Mouse (Mus musculus): ENCODE measurements around the gene Oit3. TPM values are rescaled to one million over a fixed set of nuclear protein-coding genes. Genes with fewer than 3 reads are reported as not detected.

Oit3 gene
- polyA plus RNA-seq (2014; fragmentation: Nextera tagmentation; extraction: Ambion mirVana): 0.24 TPM in 1 of 2 replicates, not detected in the other

- ATAC-seq (ENCODE audit: low read depth): no peak
- Histone ChIP-seq H3K4me1 (ENCODE audit: control insufficient read depth, insufficient read depth, low read length) (no peaks in the 10 kb centered on the region), H3K36me3 (ENCODE audit: control insufficient read depth, insufficient read depth, low read length) (no peaks in the 10 kb centered on the region), H3K4me2 (ENCODE audit: low read depth, low read length) (no peak within 1 kb of the TSS), H3K27me3 (ENCODE audit: control insufficient read depth, insufficient read depth, low read length) (no peaks in the 10 kb centered on the region), H3K4me3 (ENCODE audit: low read depth, low read length) (no peak within 1 kb of the TSS), H3K9me3 (ENCODE audit: control insufficient read depth, low read length) (no peaks in the 10 kb centered on the region), H3K9ac (replicated peaks; ENCODE audit: low read depth, low read length) (no peak within 1 kb of the TSS), H3K27ac (ENCODE audit: low read depth, low read length) (no peak within 1 kb of the TSS)
- 84% methylated on average over 11 of the region's 11 CpGs for WGBS
Measured at GRCm38 (mm10) chr10:59441735-59442134, at the start of gene Oit3. TSS of gene Oit3 (minus strand) at chr10:59441778.

GRCm38 (mm10) chr10:59490920-59491319, 49.3 kb upstream of the Oit3 start:
- no peaks in the 10 kb centered on the region for H3K27me3 ChIP-seq (ENCODE audit: control insufficient read depth, insufficient read depth, low read length)
- ATAC-seq (ENCODE audit: low read depth): no peak
- WGBS: 80% methylated on average over 8 of the region's 8 CpGs

GRCm38 (mm10) chr10:59489411-59489810, 47.8 kb upstream of the Oit3 start:
- H3K4me1 ChIP-seq (ENCODE audit: control insufficient read depth, insufficient read depth, low read length): no peaks in the 10 kb centered on the region
- no peak overlapping the region for H3K4me2 ChIP-seq (ENCODE audit: low read depth, low read length)
- no peaks in the 10 kb centered on the region for H3K36me3 ChIP-seq (ENCODE audit: control insufficient read depth, insufficient read depth, low read length)
- no peak overlapping the region for H3K4me3 ChIP-seq (ENCODE audit: low read depth, low read length)
- H3K27me3 ChIP-seq (ENCODE audit: control insufficient read depth, insufficient read depth, low read length): no peaks in the 10 kb centered on the region
- no peak overlapping the region for H3K27ac ChIP-seq (ENCODE audit: low read depth, low read length)
- no peak overlapping the region for H3K9ac ChIP-seq (replicated peaks; ENCODE audit: low read depth, low read length)
- no peaks in the 10 kb centered on the region for H3K9me3 ChIP-seq (ENCODE audit: control insufficient read depth, low read length)
- no peak for ATAC-seq (ENCODE audit: low read depth)
- 93% methylated on average over 1 of the region's 1 CpGs for WGBS

More at GRCm38 (mm10) chr10:59490920-59491319, 49.3 kb upstream of the Oit3 start:
- Histone ChIP-seq H3K27ac (ENCODE audit: low read depth, low read length) (no peak overlapping the region), H3K36me3 (ENCODE audit: control insufficient read depth, insufficient read depth, low read length) (no peaks in the 10 kb centered on the region), H3K4me2 (ENCODE audit: low read depth, low read length) (no peak overlapping the region), H3K4me3 (ENCODE audit: low read depth, low read length) (no peak overlapping the region), H3K4me1 (ENCODE audit: control insufficient read depth, insufficient read depth, low read length) (no peaks in the 10 kb centered on the region), H3K9ac (replicated peaks; ENCODE audit: low read depth, low read length) (no peak overlapping the region), H3K9me3 (ENCODE audit: control insufficient read depth, low read length) (no peaks in the 10 kb centered on the region)

- Histone ChIP-seq H3K36me3 (ENCODE audit: control insufficient read depth, insufficient read depth, low read length) (no peaks in the 10 kb centered on the region), H3K27ac (ENCODE audit: low read depth, low read length) (no peak overlapping the region), H3K4me2 (ENCODE audit: low read depth, low read length) (no peak overlapping the region), H3K27me3 (ENCODE audit: control insufficient read depth, insufficient read depth, low read length) (no peaks in the 10 kb centered on the region), H3K4me1 (ENCODE audit: control insufficient read depth, insufficient read depth, low read length) (no peaks in the 10 kb centered on the region), H3K9ac (replicated peaks; ENCODE audit: low read depth, low read length) (no peak overlapping the region), H3K4me3 (ENCODE audit: low read depth, low read length) (no peak overlapping the region), H3K9me3 (ENCODE audit: control insufficient read depth, low read length) (no peaks in the 10 kb centered on the region)
- no peak for ATAC-seq (ENCODE audit: low read depth)
- WGBS: 85% methylated on average over 2 of the region's 2 CpGs
Measured at GRCm38 (mm10) chr10:59487351-59487750, 45.8 kb upstream of the Oit3 start.

- peak overlapping the region; percentile 35; the same call in 1 of the 2 replicates for H3K27ac ChIP-seq (ENCODE audit: low read depth, low read length)
- no peak overlapping the region for H3K9ac ChIP-seq (replicated peaks; ENCODE audit: low read depth, low read length)
- H3K4me2 ChIP-seq (ENCODE audit: low read depth, low read length): no peak overlapping the region
- no peaks in the 10 kb centered on the region for H3K36me3 ChIP-seq (ENCODE audit: control insufficient read depth, insufficient read depth, low read length)
- ATAC-seq (ENCODE audit: low read depth): no peak
- no peak overlapping the region for H3K4me3 ChIP-seq (ENCODE audit: low read depth, low read length)
- WGBS: 71% methylated on average over 6 of the region's 6 CpGs
- H3K4me1 ChIP-seq (ENCODE audit: control insufficient read depth, insufficient read depth, low read length): no peaks in the 10 kb centered on the region
- H3K9me3 ChIP-seq (ENCODE audit: control insufficient read depth, low read length): no peaks in the 10 kb centered on the region
- no peaks in the 10 kb centered on the region for H3K27me3 ChIP-seq (ENCODE audit: control insufficient read depth, insufficient read depth, low read length)
Measured at GRCm38 (mm10) chr10:59484318-59484717, 42.7 kb upstream of the Oit3 start.

GRCm38 (mm10) chr10:59481381-59481780, 39.8 kb upstream of the Oit3 start:
- ATAC-seq (ENCODE audit: low read depth): no peak
- Histone ChIP-seq H3K4me2 (ENCODE audit: low read depth, low read length) (no peak overlapping the region), H3K36me3 (ENCODE audit: control insufficient read depth, insufficient read depth, low read length) (no peaks in the 10 kb centered on the region)

GRCm38 (mm10) chr10:59470451-59470850, 28.9 kb upstream of the Oit3 start:
- WGBS: 79% methylated on average over 5 of the region's 5 CpGs
- H3K4me3 ChIP-seq (ENCODE audit: low read depth, low read length): no peak overlapping the region
- no peaks in the 10 kb centered on the region for H3K9me3 ChIP-seq (ENCODE audit: control insufficient read depth, low read length)
- no peaks in the 10 kb centered on the region for H3K4me1 ChIP-seq (ENCODE audit: control insufficient read depth, insufficient read depth, low read length)
- H3K27ac ChIP-seq (ENCODE audit: low read depth, low read length): no peak overlapping the region
- no peak for ATAC-seq (ENCODE audit: low read depth)
- no peaks in the 10 kb centered on the region for H3K36me3 ChIP-seq (ENCODE audit: control insufficient read depth, insufficient read depth, low read length)
- no peak overlapping the region for H3K9ac ChIP-seq (replicated peaks; ENCODE audit: low read depth, low read length)
- no peak overlapping the region for H3K4me2 ChIP-seq (ENCODE audit: low read depth, low read length)
- no peaks in the 10 kb centered on the region for H3K27me3 ChIP-seq (ENCODE audit: control insufficient read depth, insufficient read depth, low read length)

More at GRCm38 (mm10) chr10:59481381-59481780, 39.8 kb upstream of the Oit3 start:
- WGBS: 92% methylated on average over 5 of the region's 5 CpGs
- H3K9ac ChIP-seq (replicated peaks; ENCODE audit: low read depth, low read length): no peak overlapping the region
- no peak overlapping the region for H3K27ac ChIP-seq (ENCODE audit: low read depth, low read length)
- no peaks in the 10 kb centered on the region for H3K4me1 ChIP-seq (ENCODE audit: control insufficient read depth, insufficient read depth, low read length)
- H3K27me3 ChIP-seq (ENCODE audit: control insufficient read depth, insufficient read depth, low read length): no peaks in the 10 kb centered on the region
- H3K9me3 ChIP-seq (ENCODE audit: control insufficient read depth, low read length): no peaks in the 10 kb centered on the region; the same call in 1 of the 2 replicates
- H3K4me3 ChIP-seq (ENCODE audit: low read depth, low read length): no peak overlapping the region

GRCm38 (mm10) chr10:59467297-59467696, 25.7 kb upstream of the Oit3 start:
- Histone ChIP-seq H3K27ac (ENCODE audit: low read depth, low read length) (no peak overlapping the region), H3K9ac (replicated peaks; ENCODE audit: low read depth, low read length) (no peak overlapping the region), H3K4me2 (ENCODE audit: low read depth, low read length) (no peak overlapping the region), H3K9me3 (ENCODE audit: control insufficient read depth, low read length) (no peaks in the 10 kb centered on the region), H3K4me1 (ENCODE audit: control insufficient read depth, insufficient read depth, low read length) (no peaks in the 10 kb centered on the region), H3K36me3 (ENCODE audit: control insufficient read depth, insufficient read depth, low read length) (no peaks in the 10 kb centered on the region), H3K27me3 (ENCODE audit: control insufficient read depth, insufficient read depth, low read length) (no peaks in the 10 kb centered on the region), H3K4me3 (ENCODE audit: low read depth, low read length) (no peak overlapping the region)
- no peak for ATAC-seq (ENCODE audit: low read depth)
- 84% methylated on average over 12 of the region's 12 CpGs for WGBS

GRCm38 (mm10) chr10:59466626-59467025, 25.0 kb upstream of the Oit3 start:
- no peaks in the 10 kb centered on the region for H3K4me1 ChIP-seq (ENCODE audit: control insufficient read depth, insufficient read depth, low read length)
- no peak overlapping the region for H3K4me3 ChIP-seq (ENCODE audit: low read depth, low read length)
- no peak overlapping the region for H3K9ac ChIP-seq (replicated peaks; ENCODE audit: low read depth, low read length)
- 88% methylated on average over 4 of the region's 4 CpGs for WGBS
- H3K4me2 ChIP-seq (ENCODE audit: low read depth, low read length): no peak overlapping the region
- no peaks in the 10 kb centered on the region for H3K36me3 ChIP-seq (ENCODE audit: control insufficient read depth, insufficient read depth, low read length)
- no peaks in the 10 kb centered on the region for H3K9me3 ChIP-seq (ENCODE audit: control insufficient read depth, low read length)
- no peaks in the 10 kb centered on the region for H3K27me3 ChIP-seq (ENCODE audit: control insufficient read depth, insufficient read depth, low read length)
- H3K27ac ChIP-seq (ENCODE audit: low read depth, low read length): no peak overlapping the region
- no peak for ATAC-seq (ENCODE audit: low read depth)

All from neural tube, embryonic 14.5 days (tissue).